Mouse (Mus musculus) heart, postnatal 25 days (tissue): ENCODE data around the gene Cib3. TPM values are rescaled to one million over a fixed set of nuclear protein-coding genes. Genes with fewer than 3 reads are reported as not detected.
A peak's percentile ranks its signal among the peaks of the same experiment; 100 is the strongest.

Experiments
- DNase-seq: peaks from one replicate; pipeline ENCODE4 v3.0.0; 2022; ENCODE audit warnings: low spot score
- intact Hi-C: fragments of 180-260 bp; cut with DNase I; formaldehyde crosslinking; loops from one replicate; pipeline ENCODE4 v1.15.1; 2025
- total RNA-seq, 2 experiments: library from RNA; stranded (reverse); gene quantifications; 2 replicates each; pipeline ENCODE4 v1.2.3; 2021

The Cib3 gene
- under 1 TPM in 1 of 2 experiments, not detected in 1; 0.49 TPM for total RNA-seq

- intact Hi-C loops: no loop called here
- DNase-seq: no peak
Measured at GRCm38 (mm10) chr8:72212751-72213150, at the start of gene Cib3. TSS of gene Cib3 (minus strand) at chr8:72212837.

GRCm38 (mm10) chr8:72261872-72262271, 49.2 kb upstream of the Cib3 start:
- intact Hi-C loops: no loop called here
- no peak for DNase-seq

GRCm38 (mm10) chr8:72261431-72261830, 48.8 kb upstream of the Cib3 start:
- DNase-seq: no peak
- intact Hi-C loops: no loop called here

- DNase-seq: peak; percentile 45
- intact Hi-C loops: no loop called here
Measured at GRCm38 (mm10) chr8:72261019-72261418, 48.4 kb upstream of the Cib3 start.

- intact Hi-C loops: loop anchor here (1.0 kb wide), 1 partner anchor 106 kb away; no protein-coding TSS in a partner anchor
- no peak for DNase-seq
Measured at GRCm38 (mm10) chr8:72260585-72260984, 47.9 kb upstream of the Cib3 start.

GRCm38 (mm10) chr8:72259862-72260261, 47.2 kb upstream of the Cib3 start:
- no peak for DNase-seq
- intact Hi-C loops: loop anchor here (1.0 to 2.0 kb wide), 2 partner anchors 81 to 106 kb away; no protein-coding TSS in a partner anchor

- intact Hi-C loops: loop anchor here (2.0 kb wide), 1 partner anchor 79 kb away; no protein-coding TSS in a partner anchor
- no peak for DNase-seq
Measured at GRCm38 (mm10) chr8:72257902-72258238, 45.2 kb upstream of the Cib3 start.

- no peak for DNase-seq
- intact Hi-C loops: no loop called here
Measured at GRCm38 (mm10) chr8:72257171-72257901, 44.7 kb upstream of the Cib3 start.

GRCm38 (mm10) chr8:72244610-72245009, 32.0 kb upstream of the Cib3 start:
- intact Hi-C loops: loop anchor here (5.0 to 10.0 kb wide), 2 partner anchors 67 to 230 kb away; partner anchors contain the start of gene Cherp
- no peak for DNase-seq

GRCm38 (mm10) chr8:72242226-72242625, 29.6 kb upstream of the Cib3 start:
- intact Hi-C loops: loop anchor here (5.0 to 10.0 kb wide), 2 partner anchors 65 to 233 kb away; partner anchors contain the start of gene Cherp
- no peak for DNase-seq

- intact Hi-C loops: loop anchor here (5.0 to 10.0 kb wide), 2 partner anchors 64 to 234 kb away; partner anchors contain the start of gene Cherp
- DNase-seq: no peak
Measured at GRCm38 (mm10) chr8:72240951-72241350, 28.3 kb upstream of the Cib3 start.

- intact Hi-C loops: loop anchor here (5.0 to 10.0 kb wide), 2 partner anchors 63 to 234 kb away; partner anchors contain the start of gene Cherp
- no peak for DNase-seq
Measured at GRCm38 (mm10) chr8:72240403-72240763, 27.7 kb upstream of the Cib3 start.

- intact Hi-C loops: loop anchor here (5.0 to 10.0 kb wide), 2 partner anchors 62 to 235 kb away; partner anchors contain the start of gene Cherp
- DNase-seq: peak; percentile 97
Measured at GRCm38 (mm10) chr8:72239499-72240402, 27.1 kb upstream of the Cib3 start, which contains the start of gene Ap1m1. TSS of gene Ap1m1 (plus strand) at chr8:72240018.

GRCm38 (mm10) chr8:72222656-72223055, 10.0 kb upstream of the Cib3 start:
- intact Hi-C loops: no loop called here
- DNase-seq: no peak

- intact Hi-C loops: no loop called here
- DNase-seq: no peak
Measured at GRCm38 (mm10) chr8:72220758-72221157, 8.1 kb upstream of the Cib3 start.

- DNase-seq: peak; percentile 79
- intact Hi-C loops: loop anchor here (5.0 kb wide), 1 partner anchor 42 kb away; no protein-coding TSS in a partner anchor
Measured at GRCm38 (mm10) chr8:72219541-72220363, 7.1 kb upstream of the Cib3 start, which contains the start of gene Fam32a. TSS of gene Fam32a (plus strand) at chr8:72219730.

GRCm38 (mm10) chr8:72218781-72219540, 6.3 kb upstream of the Cib3 start:
- no peak for DNase-seq
- intact Hi-C loops: loop anchor here (5.0 kb wide), 1 partner anchor 42 kb away; no protein-coding TSS in a partner anchor

- intact Hi-C loops: loop anchor here (5.0 kb wide), 1 partner anchor 39 kb away; no protein-coding TSS in a partner anchor
- no peak for DNase-seq
Measured at GRCm38 (mm10) chr8:72215871-72216270, 3.2 kb upstream of the Cib3 start.
